Mouse (Mus musculus) ES-E14 (cell line): ENCODE measurements around the gene S100a11. TPM values are rescaled to one million over a fixed set of nuclear protein-coding genes. Genes with fewer than 3 reads are reported as not detected.

ENCODE experiments used
- DNase-seq: peaks from one replicate; pipeline ENCODE4 v3.0.0-alpha.2; 2013; ENCODE audit warnings: low read depth, low spot score
- H3K27ac ChIP-seq: 2 replicates; pipeline ENCODE4 v1.5.1; 2012; ENCODE audit warnings: low read depth, mild to moderate bottlenecking, low read length, moderate library complexity, mixed read lengths; ENCODE audit not compliant: poor library complexity, insufficient read depth, severe bottlenecking
- H3K36me3 ChIP-seq: 2 replicates; pipeline ENCODE4 v1.6.1; 2012; ENCODE audit warnings: mild to moderate bottlenecking, low read length, moderate library complexity, mixed read lengths; ENCODE audit not compliant: control insufficient read depth, poor library complexity, insufficient read depth, severe bottlenecking
- H3K4me1 ChIP-seq, 2 experiments: fragments of 150-350 bp in 1 of 2; sonication (generic) in 1 of 2; 2 replicates each; pipeline ENCODE4 v1.6.1; 2012; ENCODE audit warnings: low read length in 2 of 2, mild to moderate bottlenecking in 1 of 2, mixed read lengths in 1 of 2; ENCODE audit not compliant: control insufficient read depth in 2 of 2, insufficient read depth in 2 of 2, poor library complexity in 1 of 2
- H3K4me3 ChIP-seq, 2 experiments: fragments of 150-350 bp in 1 of 2; sonication (generic) in 1 of 2; 2 replicates each; pipeline ENCODE4 v1.5.1; 2012; ENCODE audit warnings: low read length in 2 of 2, low read depth in 1 of 2, mild to moderate bottlenecking in 1 of 2, mixed read lengths in 1 of 2; ENCODE audit not compliant: insufficient read depth in 1 of 2, poor library complexity in 1 of 2, severe bottlenecking in 1 of 2
- H3K9ac ChIP-seq: 2 replicates; pipeline ENCODE4 v1.6.1; 2012; ENCODE audit warnings: low read depth, mild to moderate bottlenecking, low read length, mixed read lengths; ENCODE audit not compliant: poor library complexity, insufficient read depth, severe bottlenecking
- H3K9me3 ChIP-seq: fragments of 150-350 bp; sonication (generic); 2 replicates; pipeline ENCODE4 v1.6.1; 2012; ENCODE audit warnings: low read depth, mild to moderate bottlenecking, low read length; ENCODE audit not compliant: control insufficient read depth, insufficient read depth
- CHD2 ChIP-seq: IDR thresholded peaks from 2 replicates; pipeline ENCODE4 v1.6.1; 2014; ENCODE audit warnings: mild to moderate bottlenecking, low read depth, low read length, inconsistent platforms
- HCFC1 ChIP-seq: IDR thresholded peaks from 2 replicates; pipeline ENCODE4 v1.6.1; 2012; ENCODE audit warnings: low read length, inconsistent platforms, borderline replicate concordance; ENCODE audit not compliant: insufficient read depth
- MAFK ChIP-seq: IDR thresholded peaks from 2 replicates; pipeline ENCODE4 v1.6.1; 2014; ENCODE audit warnings: mild to moderate bottlenecking, low read depth, low read length, inconsistent platforms; ENCODE audit not compliant: insufficient read depth
- ZC3H11A ChIP-seq: IDR thresholded peaks from 2 replicates; pipeline ENCODE4 v1.6.1; 2012; ENCODE audit warnings: low read depth, mild to moderate bottlenecking, inconsistent platforms, low read length, borderline replicate concordance
- ZNF384 ChIP-seq: IDR thresholded peaks from 2 replicates; pipeline ENCODE4 v1.6.1; 2012; ENCODE audit warnings: low read depth, low read length, inconsistent platforms
- in situ Hi-C, 2 experiments: fragments of 600-800 bp; cut with MboI; formaldehyde crosslinking; loops; one replicate each; pipeline ENCODE4 v1.15.1; 2025; ENCODE audit warnings: low sequenced_read_pairs in 2 of 2, inconsistent platforms in 1 of 2; ENCODE audit not compliant: unreplicated experiment in 2 of 2
- total RNA-seq: library from RNA; depleted of rRNA; stranded (reverse); fragments of 300-350 nt; gene quantifications from 2 replicates; pipeline ENCODE4 v1.2.3, GENCODE M21; 2012

S100a11 gene
- total RNA-seq, 1 experiment = 37.2 TPM

- Histone ChIP-seq H3K4me3 (no peak overlapping the region), H3K9ac (no peak overlapping the region), H3K4me1 (no peaks in the 10 kb centered on the region), H3K9me3 (no peaks in the 10 kb centered on the region), H3K27ac (no peak overlapping the region), H3K36me3 (no peaks in the 10 kb centered on the region)
- in situ Hi-C loops = loop anchor here (10.0 to 25.0 kb wide), 3 partner anchors 134 to 387 kb away; no protein-coding TSS in a partner anchor
- DNase-seq = no peak
- TF ChIP-seq ZNF384 (no peak), ZC3H11A (no peak), MAFK (no peak), HCFC1 (no peak), CHD2 (no peak)
Observed at GRCm38 (mm10) chr3:93499129-93499528, 21.2 kb upstream of the S100a11 start.

- Histone ChIP-seq H3K9me3 (no peaks in the 10 kb centered on the region), H3K4me3 (no peak overlapping the region), H3K9ac (no peak overlapping the region)
Observed at GRCm38 (mm10) chr3:93504536-93505189, 15.6 kb upstream of the S100a11 start.

GRCm38 (mm10) chr3:93505960-93506863 lies 14.1 kb upstream of the S100a11 start:
- peak; percentile 36 for DNase-seq
- peak overlapping the region; percentile 40 to 51; a peak in 3 of 4 replicates for H3K4me3 ChIP-seq
- in situ Hi-C loops = no loop called here
- no peak overlapping the region for H3K9ac ChIP-seq
- no peaks in the 10 kb centered on the region for H3K36me3 ChIP-seq
- H3K9me3 ChIP-seq = no peaks in the 10 kb centered on the region
- H3K4me1 ChIP-seq = peaks cover 1 to 8% of the 10 kb centered on the region in 2 experiments; a peak in 1 of 4 replicates
- no peak for TF ChIP-seq HCFC1
- no peak for TF ChIP-seq ZC3H11A
- TF ChIP-seq ZNF384 = peak; percentile 84
- no peak for TF ChIP-seq CHD2
- peak; percentile 97 for TF ChIP-seq MAFK
- H3K27ac ChIP-seq = peak overlapping the region; percentile 12; the same call in 1 of the 2 replicates

More at GRCm38 (mm10) chr3:93504536-93505189, 15.6 kb upstream of the S100a11 start:
- DNase-seq = no peak
- H3K4me1 ChIP-seq = peaks cover 1 to 8% of the 10 kb centered on the region in 2 experiments; a peak in 1 of 4 replicates
- no peak for TF ChIP-seq MAFK
- no peak for TF ChIP-seq ZNF384
- no peak overlapping the region for H3K27ac ChIP-seq
- in situ Hi-C loops = no loop called here
- H3K36me3 ChIP-seq = no peaks in the 10 kb centered on the region

- no peak for TF ChIP-seq CHD2
- no peak for TF ChIP-seq HCFC1
- TF ChIP-seq MAFK = no peak
- TF ChIP-seq ZC3H11A = no peak
- TF ChIP-seq ZNF384 = no peak
- no peaks in the 10 kb centered on the region for H3K36me3 ChIP-seq
- H3K9ac ChIP-seq = no peak overlapping the region
- in situ Hi-C loops = no loop called here
- no peak for DNase-seq
- H3K4me1 ChIP-seq = peaks cover 1 to 8% of the 10 kb centered on the region in 2 experiments; a peak in 1 of 4 replicates
- H3K27ac ChIP-seq = no peak overlapping the region
- H3K9me3 ChIP-seq = no peaks in the 10 kb centered on the region
- no peak overlapping the region for H3K4me3 ChIP-seq
Observed at GRCm38 (mm10) chr3:93506881-93507325, 13.4 kb upstream of the S100a11 start.
